Mouse (Mus musculus): ENCODE results near the gene Defb29. TPM values are rescaled to one million over a fixed set of nuclear protein-coding genes. Genes with fewer than 3 reads are reported as not detected.

The Defb29 gene
- not detected in 2 replicates for polyA plus RNA-seq (2015; fragmentation: Nextera tagmentation; extraction: Ambion mirVana)

DNA sequence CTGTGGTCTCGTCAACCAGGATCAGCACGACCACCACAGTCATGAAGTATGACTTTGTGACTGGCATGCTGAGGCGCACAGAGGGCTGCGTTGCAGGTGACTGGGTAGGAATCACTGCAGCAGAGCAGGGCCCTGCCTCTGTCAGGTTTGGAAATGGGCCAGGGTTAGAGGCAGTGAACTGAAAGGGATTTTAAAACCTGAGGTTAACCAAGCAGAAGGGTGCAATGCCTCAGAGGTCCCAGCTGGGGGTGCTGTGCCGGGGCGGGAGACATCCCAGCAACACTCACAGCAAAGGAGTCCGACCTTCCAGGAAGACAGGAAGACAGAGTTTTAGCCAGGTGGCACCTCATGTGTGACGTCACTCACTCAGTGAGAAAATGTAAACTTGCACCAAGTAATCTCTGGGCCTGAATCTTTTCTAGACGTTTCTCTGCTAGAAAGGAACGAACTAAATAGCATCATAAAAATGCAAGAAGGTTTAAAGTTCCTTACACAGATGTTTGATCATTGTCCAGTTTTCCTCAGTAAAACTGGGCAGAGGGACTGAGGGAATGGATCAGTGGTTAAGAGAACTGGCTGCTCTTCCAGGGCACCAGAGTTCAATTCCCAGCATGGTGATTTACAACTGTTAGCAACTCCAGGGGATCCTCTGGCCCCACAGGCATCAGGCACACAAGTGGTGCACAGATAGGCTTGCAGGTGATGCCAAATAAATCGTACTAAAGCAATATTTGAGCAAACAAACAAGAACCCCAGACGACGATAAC lies at the start of gene Defb29:
Gene Defb29, minus strand, starts transcription at position 155 of the 767 bp plus-strand sequence.
- no peak for ATAC-seq
- Histone ChIP-seq H3K27me3 (no peaks in the 10 kb centered on the region), H3K4me1 (no peaks in the 10 kb centered on the region), H3K4me3 (no peak within 1 kb of the TSS), H3K36me3 (ENCODE audit: poor library complexity, severe bottlenecking) (no peaks in the 10 kb centered on the region), H3K4me2 (no peak within 1 kb of the TSS), H3K9ac (no peak within 1 kb of the TSS), H3K9me3 (replicated peaks) (no peaks in the 10 kb centered on the region), H3K27ac (no peak within 1 kb of the TSS)
- WGBS, result 57% methylated on average over 13 of the region's 13 CpGs

DNA sequence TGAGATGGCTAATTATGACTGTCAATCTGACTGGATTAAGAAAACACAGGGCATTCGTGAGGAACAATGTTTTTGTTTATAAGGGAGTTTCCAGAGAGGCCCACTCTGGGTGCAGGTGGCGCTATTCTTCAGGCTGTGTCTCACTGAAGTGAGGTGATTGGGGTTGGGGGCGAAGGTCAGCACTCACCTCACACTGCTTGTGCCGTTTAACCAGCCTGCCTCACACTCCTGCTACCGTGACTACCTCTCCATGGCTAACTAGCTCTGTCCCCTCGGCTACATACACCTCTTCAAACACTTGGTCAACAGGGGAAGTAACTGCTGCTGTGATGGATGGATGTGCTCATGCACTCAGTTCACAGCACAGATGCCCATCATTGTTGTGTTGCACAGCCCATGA lies 49.1 kb upstream of the Defb29 start:
- H3K9me3 ChIP-seq (replicated peaks), result no peaks in the 10 kb centered on the region
- no peak overlapping the region for H3K4me2 ChIP-seq
- H3K27me3 ChIP-seq, result no peaks in the 10 kb centered on the region
- 0 out of 2 replicates have a peak, but pooled peaks cover 8% of the 10 kb centered on the region for H3K4me1 ChIP-seq
- H3K36me3 ChIP-seq (ENCODE audit: poor library complexity, severe bottlenecking), result no peaks in the 10 kb centered on the region
- H3K27ac ChIP-seq, result no peak overlapping the region
- no peak for ATAC-seq
- H3K4me3 ChIP-seq, result no peak overlapping the region
- no peak overlapping the region for H3K9ac ChIP-seq
- WGBS, result 31% methylated on average over 6 of the region's 6 CpGs

- Histone ChIP-seq H3K9me3 (replicated peaks) (no peaks in the 10 kb centered on the region), H3K36me3 (ENCODE audit: poor library complexity, severe bottlenecking) (no peaks in the 10 kb centered on the region), H3K27ac (no peak overlapping the region), H3K27me3 (no peaks in the 10 kb centered on the region), H3K4me2 (no peak overlapping the region), H3K4me1 (0 out of 2 replicates have a peak, but pooled peaks cover 8% of the 10 kb centered on the region), H3K4me3 (no peak overlapping the region), H3K9ac (no peak overlapping the region)
- WGBS, result 33% methylated on average over 2 of the region's 2 CpGs
- no peak for ATAC-seq
Observed at GRCm38 (mm10) chr2:152588450-152588849, 48.6 kb upstream of the Defb29 start.

GRCm38 (mm10) chr2:152586926-152587560 lies 47.1 kb upstream of the Defb29 start:
- Histone ChIP-seq H3K4me2 (no peak overlapping the region), H3K4me3 (no peak overlapping the region), H3K27ac (no peak overlapping the region), H3K36me3 (ENCODE audit: poor library complexity, severe bottlenecking) (no peaks in the 10 kb centered on the region), H3K4me1 (0 out of 2 replicates have a peak, but pooled peaks cover 8% of the 10 kb centered on the region), H3K9ac (no peak overlapping the region), H3K9me3 (replicated peaks) (no peaks in the 10 kb centered on the region), H3K27me3 (no peaks in the 10 kb centered on the region)
- ATAC-seq, result no peak
- WGBS, result 74% methylated on average over 4 of the region's 4 CpGs

DNA sequence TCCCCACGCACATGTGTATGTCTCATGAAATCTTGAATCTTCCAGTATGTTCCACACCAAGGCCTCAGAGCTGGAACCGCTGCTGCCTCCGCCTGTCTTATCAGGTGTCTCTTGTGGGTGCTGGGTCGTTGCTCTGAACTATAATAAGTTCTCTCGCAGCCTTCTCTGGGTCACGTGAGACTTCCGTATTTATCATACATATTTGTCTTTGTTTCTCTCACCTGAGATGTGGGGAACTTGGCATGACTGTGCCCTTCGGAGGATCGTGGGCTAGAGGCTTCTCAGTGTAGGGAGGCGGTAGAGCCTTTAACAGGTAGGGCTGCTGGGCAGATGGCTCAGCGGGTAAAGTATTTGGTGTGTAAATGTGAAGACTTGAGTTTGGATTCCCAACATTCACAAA lies 40.7 kb upstream of the Defb29 start:
- Histone ChIP-seq H3K4me2 (no peak overlapping the region), H3K27ac (no peak overlapping the region), H3K4me3 (no peak overlapping the region), H3K4me1 (no peaks in the 10 kb centered on the region), H3K9ac (no peak overlapping the region), H3K36me3 (ENCODE audit: poor library complexity, severe bottlenecking) (no peaks in the 10 kb centered on the region), H3K9me3 (replicated peaks) (no peaks in the 10 kb centered on the region), H3K27me3 (no peaks in the 10 kb centered on the region)
- no peak for ATAC-seq
- WGBS, result 92% methylated on average over 11 of the region's 11 CpGs

GRCm38 (mm10) chr2:152580107-152580506 lies 40.2 kb upstream of the Defb29 start, which contains the start of gene Defb19:
Gene Defb19, minus strand, starts transcription at chr2:152580312.
- H3K4me2 ChIP-seq, result no peak within 1 kb of the TSS
- H3K9ac ChIP-seq, result no peak within 1 kb of the TSS
- H3K27me3 ChIP-seq, result no peaks in the 10 kb centered on the region
- H3K4me1 ChIP-seq, result no peaks in the 10 kb centered on the region
- no peak within 1 kb of the TSS for H3K27ac ChIP-seq
- no peaks in the 10 kb centered on the region for H3K9me3 ChIP-seq (replicated peaks)
- H3K4me3 ChIP-seq, result no peak within 1 kb of the TSS
- whole genome bisulfite sequencing, result 85% methylated on average over 7 of the region's 7 CpGs
- no peaks in the 10 kb centered on the region for H3K36me3 ChIP-seq (ENCODE audit: poor library complexity, severe bottlenecking)
- no peak for ATAC-seq

DNA sequence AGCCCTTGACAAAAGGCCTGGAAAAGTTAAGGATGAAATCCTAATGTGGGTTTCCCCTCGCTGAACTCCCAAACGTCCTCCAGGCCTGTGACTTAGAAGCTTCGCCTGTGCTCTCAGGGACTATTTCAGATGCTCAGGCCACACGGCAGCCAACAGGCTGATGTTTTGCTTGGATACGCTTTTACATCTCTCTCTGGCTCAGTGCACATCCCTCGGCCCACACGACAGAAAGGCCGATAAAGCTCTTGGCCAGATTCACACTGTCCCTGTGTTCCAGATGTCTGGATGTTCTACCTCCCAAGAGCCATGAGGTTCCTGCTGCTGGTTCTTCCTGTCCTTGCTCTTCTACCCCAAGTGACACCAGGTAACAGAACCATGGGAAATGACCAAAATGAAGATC lies 33.6 kb upstream of the Defb29 start:
- H3K36me3 ChIP-seq (ENCODE audit: poor library complexity, severe bottlenecking), result no peaks in the 10 kb centered on the region
- ATAC-seq, result no peak
- no peaks in the 10 kb centered on the region for H3K9me3 ChIP-seq (replicated peaks)
- no peak overlapping the region for H3K9ac ChIP-seq
- H3K4me2 ChIP-seq, result no peak overlapping the region
- H3K27me3 ChIP-seq, result no peaks in the 10 kb centered on the region
- no peaks in the 10 kb centered on the region for H3K4me1 ChIP-seq
- WGBS, result 90% methylated on average over 8 of the region's 8 CpGs
- H3K4me3 ChIP-seq, result no peak overlapping the region
- H3K27ac ChIP-seq, result no peak overlapping the region

GRCm38 (mm10) chr2:152572114-152572794 lies 32.4 kb upstream of the Defb29 start, which contains the start of gene Defb21:
Gene Defb21, plus strand, starts transcription at chr2:152572744.
- Histone ChIP-seq H3K9ac (no peak within 1 kb of the TSS), H3K4me2 (no peak within 1 kb of the TSS), H3K4me1 (no peaks in the 10 kb centered on the region), H3K9me3 (replicated peaks) (no peaks in the 10 kb centered on the region), H3K36me3 (ENCODE audit: poor library complexity, severe bottlenecking) (no peaks in the 10 kb centered on the region), H3K27ac (no peak within 1 kb of the TSS), H3K4me3 (no peak within 1 kb of the TSS), H3K27me3 (no peaks in the 10 kb centered on the region)
- 64% methylated on average over 11 of the region's 11 CpGs for WGBS
- ATAC-seq, result no peak

- 86% methylated on average over 6 of the region's 6 CpGs for WGBS
- H3K9me3 ChIP-seq (replicated peaks), result no peaks in the 10 kb centered on the region
- no peak for ATAC-seq
- H3K4me1 ChIP-seq, result no peaks in the 10 kb centered on the region
- no peak overlapping the region for H3K9ac ChIP-seq
- no peak overlapping the region for H3K27ac ChIP-seq
- H3K4me2 ChIP-seq, result no peak overlapping the region
- H3K36me3 ChIP-seq (ENCODE audit: poor library complexity, severe bottlenecking), result no peaks in the 10 kb centered on the region
- no peaks in the 10 kb centered on the region for H3K27me3 ChIP-seq
- H3K4me3 ChIP-seq, result no peak overlapping the region
Observed at GRCm38 (mm10) chr2:152570313-152570712, 30.4 kb upstream of the Defb29 start.

- 82% methylated on average over 4 of the region's 4 CpGs for WGBS
Observed at GRCm38 (mm10) chr2:152569881-152570280, 30.0 kb upstream of the Defb29 start.

GRCm38 (mm10) chr2:152569038-152569437 lies 29.1 kb upstream of the Defb29 start, which contains the start of gene Gm17416:
Gene Gm17416, plus strand, starts transcription at chr2:152569338.
- 80% methylated on average over 5 of the region's 5 CpGs for WGBS
- H3K4me2 ChIP-seq, result no peak within 1 kb of the TSS
- no peak within 1 kb of the TSS for H3K9ac ChIP-seq
- H3K27ac ChIP-seq, result no peak within 1 kb of the TSS
- H3K4me3 ChIP-seq, result no peak within 1 kb of the TSS
- ATAC-seq, result no peak
- no peaks in the 10 kb centered on the region for H3K4me1 ChIP-seq
- no peaks in the 10 kb centered on the region for H3K9me3 ChIP-seq (replicated peaks)
- no peaks in the 10 kb centered on the region for H3K27me3 ChIP-seq
- no peaks in the 10 kb centered on the region for H3K36me3 ChIP-seq (ENCODE audit: poor library complexity, severe bottlenecking)

More at GRCm38 (mm10) chr2:152569881-152570280, 30.0 kb upstream of the Defb29 start:
- no peak overlapping the region for H3K4me2 ChIP-seq
- H3K9me3 ChIP-seq (replicated peaks), result no peaks in the 10 kb centered on the region
- no peak for ATAC-seq
- H3K9ac ChIP-seq, result no peak overlapping the region
- no peak overlapping the region for H3K27ac ChIP-seq
- no peaks in the 10 kb centered on the region for H3K36me3 ChIP-seq (ENCODE audit: poor library complexity, severe bottlenecking)
- no peak overlapping the region for H3K4me3 ChIP-seq
- no peaks in the 10 kb centered on the region for H3K4me1 ChIP-seq
- no peaks in the 10 kb centered on the region for H3K27me3 ChIP-seq

DNA sequence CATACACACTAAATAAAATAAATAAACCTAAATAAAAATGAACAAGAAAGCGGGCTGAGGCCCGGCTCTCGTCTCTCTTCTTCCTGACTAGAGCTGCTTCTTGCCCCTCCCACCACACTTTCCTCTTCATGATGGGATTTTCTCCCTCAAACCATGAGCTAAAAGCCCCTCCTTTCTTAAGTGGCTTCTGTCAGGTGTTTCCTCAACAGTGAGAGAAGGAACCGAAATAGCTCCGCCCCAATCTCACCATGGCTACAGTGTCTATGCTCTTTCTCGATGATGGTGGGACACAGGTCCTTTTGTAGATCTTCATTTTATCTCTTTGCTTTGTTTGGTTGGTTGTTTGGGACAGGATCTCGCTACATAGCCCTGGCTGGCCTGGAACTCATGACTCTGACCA lies 16.8 kb upstream of the Defb29 start:
- Histone ChIP-seq H3K9me3 (replicated peaks) (no peaks in the 10 kb centered on the region), H3K9ac (no peak overlapping the region), H3K27ac (no peak overlapping the region), H3K4me2 (no peak overlapping the region), H3K27me3 (no peaks in the 10 kb centered on the region), H3K4me1 (0 out of 2 replicates have a peak, but pooled peaks cover 4% of the 10 kb centered on the region), H3K36me3 (ENCODE audit: poor library complexity, severe bottlenecking) (no peaks in the 10 kb centered on the region), H3K4me3 (no peak overlapping the region)
- ATAC-seq, result no peak
- WGBS, result 88% methylated on average over 7 of the region's 7 CpGs

Measured in forebrain, embryonic 13.5 days (tissue).